Mouse (Mus musculus) ovary, postnatal 14 days (tissue): ENCODE measurements around the gene Taf12.
"Not testable (repeated sequence)": the region's sequence is repeated elsewhere in the genome, so short reads cannot be mapped to it uniquely, and the experiment has no call there.

Experiments
- DNase-seq: peaks from one replicate; pipeline ENCODE4 v3.0.0; 2022; ENCODE audit warnings: low spot score

Taf12 gene

GRCm38 (mm10) chr4:132269740-132270560 lies 4.2 kb upstream of the Taf12 start:
- peak; percentile 71 for DNase-seq

GRCm38 (mm10) chr4:132273166-132273565 lies 1.0 kb upstream of the Taf12 start:
- no peak for DNase-seq

DNA sequence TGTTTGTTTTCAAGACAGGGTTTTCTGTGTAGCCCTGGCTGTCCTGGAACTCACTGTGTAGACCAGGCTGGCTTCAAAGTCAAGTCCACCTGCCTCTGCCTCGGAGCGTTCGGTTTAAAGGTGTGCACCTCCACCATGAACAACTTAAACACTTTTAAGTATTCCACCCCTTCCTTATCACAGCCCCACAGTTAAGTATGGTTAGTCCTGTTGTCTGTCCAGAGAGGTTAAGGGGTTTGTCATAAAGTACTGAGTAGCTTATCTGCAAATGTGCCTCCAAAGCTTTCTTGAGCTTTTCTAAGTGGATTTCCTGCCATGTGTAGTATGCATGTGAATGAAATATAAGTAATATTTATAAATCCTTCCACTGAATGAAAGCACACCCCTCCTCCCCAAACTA lies 1.8 kb downstream of the Taf12 start:
- DNase-seq, result no peak

- DNase-seq, result not testable (repeated sequence)
Measured at GRCm38 (mm10) chr4:132288840-132289239, 14.7 kb downstream of the Taf12 start.

DNA sequence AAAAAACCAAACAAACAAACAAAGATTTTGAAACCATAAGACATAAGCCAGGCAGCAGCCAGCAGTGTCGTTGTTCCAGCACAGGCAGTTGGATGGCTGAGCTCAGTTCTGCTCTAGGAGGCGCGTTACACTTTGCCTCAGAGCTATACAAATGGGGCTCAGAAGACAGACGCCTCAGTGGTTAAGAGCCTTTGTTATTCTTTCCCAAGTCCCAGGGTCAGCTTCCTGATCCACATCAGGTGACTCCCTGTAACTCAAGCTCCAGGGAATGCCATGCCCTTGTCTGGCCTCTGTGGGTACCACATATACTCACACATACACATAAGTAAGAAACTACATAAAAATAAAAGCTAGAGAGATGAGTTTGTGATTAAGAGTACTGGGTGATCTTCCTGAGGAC lies 16.9 kb downstream of the Taf12 start:
- DNase-seq, result no peak

DNA sequence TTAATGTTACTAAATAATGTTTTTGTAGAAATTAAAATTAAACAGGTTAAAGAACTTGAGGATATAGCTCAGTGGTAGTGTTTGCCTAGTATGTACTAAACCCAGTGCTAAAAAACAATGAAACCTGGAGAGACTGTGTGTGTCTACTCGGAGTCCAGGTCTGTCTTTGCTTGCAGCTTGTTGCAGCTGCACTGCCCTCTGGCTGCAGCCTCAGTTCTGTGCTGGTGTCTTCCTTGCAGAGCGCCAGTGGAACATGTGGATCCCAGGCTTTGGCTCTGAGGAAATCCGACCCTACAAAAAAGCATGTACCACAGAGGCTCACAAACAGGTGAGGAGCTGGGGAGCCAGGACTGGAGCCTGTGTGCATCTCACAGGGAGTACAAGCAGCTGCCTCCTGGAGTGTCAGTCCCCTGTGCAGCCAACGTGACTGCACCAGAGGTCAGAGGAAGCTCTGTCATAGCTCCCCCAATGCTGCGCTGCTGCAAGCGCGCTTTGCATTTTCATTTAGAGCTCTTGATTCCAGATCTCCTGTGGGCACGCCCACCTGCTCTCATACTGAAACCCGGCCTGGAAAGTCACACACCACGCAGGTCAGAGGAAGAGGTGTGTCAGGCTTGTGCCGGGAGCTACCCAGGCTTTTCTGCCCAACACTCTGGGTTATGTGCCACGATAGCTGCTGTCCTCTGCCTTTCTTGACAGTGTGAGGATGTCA lies 17.6 kb downstream of the Taf12 start:
- no peak for DNase-seq

DNA sequence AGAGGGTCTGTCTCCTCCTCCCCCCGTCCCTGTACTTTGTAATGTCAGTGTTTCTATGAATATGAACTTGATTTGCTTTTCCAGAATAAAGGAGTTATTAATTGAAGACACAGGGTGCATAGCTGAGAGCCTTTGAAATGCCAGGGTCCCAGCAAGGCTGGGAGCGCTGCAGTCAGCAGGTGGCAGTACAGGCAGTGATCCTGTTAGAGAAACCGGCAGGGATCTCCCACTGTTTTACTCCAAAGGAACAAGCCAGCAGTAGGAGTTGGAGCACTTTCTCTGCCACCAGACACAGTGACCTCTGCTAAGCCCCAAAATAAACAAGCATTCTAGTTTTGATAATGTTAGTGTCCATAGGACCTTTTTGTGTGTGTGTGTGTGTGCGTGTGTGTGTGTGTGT lies 18.8 kb downstream of the Taf12 start:
- peak; percentile 39 for DNase-seq

DNA sequence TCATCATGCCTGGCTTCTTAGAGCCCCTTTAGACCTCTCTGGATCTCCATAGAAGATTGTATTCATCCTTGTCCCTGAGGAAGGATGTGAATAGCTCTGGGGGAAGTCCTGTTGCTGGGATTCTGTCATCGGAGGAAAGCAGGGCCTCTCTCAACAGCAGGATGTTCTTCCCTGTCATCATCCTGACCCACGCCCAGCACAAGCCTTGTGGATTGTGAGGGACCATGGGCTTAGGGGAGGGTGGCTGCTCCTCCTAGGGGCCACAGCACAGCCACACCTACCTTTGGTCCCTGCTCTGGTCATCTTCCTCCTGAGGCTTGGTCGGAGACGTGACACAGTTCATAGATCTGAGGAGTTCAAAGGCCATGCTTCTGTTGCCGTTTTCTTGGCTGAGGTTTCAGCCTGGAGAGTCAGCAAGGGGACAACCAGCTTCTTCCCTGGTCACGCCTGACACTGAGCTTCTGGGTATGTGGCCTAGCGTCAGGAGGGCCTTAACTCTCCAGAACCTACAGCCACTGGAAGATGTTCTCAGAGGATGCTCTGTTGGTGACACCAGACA lies 19.6 kb downstream of the Taf12 start:
- no peak for DNase-seq

- DNase-seq, result no peak
Measured at GRCm38 (mm10) chr4:132295696-132296390, 21.7 kb downstream of the Taf12 start.

GRCm38 (mm10) chr4:132299849-132300248 lies 25.7 kb downstream of the Taf12 start:
- DNase-seq, result no peak

DNA sequence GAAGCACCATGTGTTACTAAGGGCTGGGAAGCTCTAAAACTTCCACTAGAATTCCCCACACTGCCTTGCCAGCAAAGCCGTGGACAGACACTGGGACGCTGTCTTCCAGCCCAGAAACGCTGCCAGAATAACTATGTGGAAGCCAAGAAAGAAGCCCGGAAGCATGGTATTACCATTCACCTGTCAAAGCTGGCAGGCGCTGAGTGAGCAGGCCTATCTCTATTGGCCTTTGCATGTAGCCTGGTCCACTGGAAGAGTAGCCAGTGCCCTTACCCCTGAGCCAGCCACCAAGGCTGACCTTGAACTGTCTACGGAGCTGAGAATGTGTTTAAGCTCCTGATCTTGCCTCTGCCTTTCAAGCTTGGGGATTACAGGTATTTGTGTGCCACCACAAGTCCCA lies 27.3 kb downstream of the Taf12 start:
- DNase-seq, result no peak

DNA sequence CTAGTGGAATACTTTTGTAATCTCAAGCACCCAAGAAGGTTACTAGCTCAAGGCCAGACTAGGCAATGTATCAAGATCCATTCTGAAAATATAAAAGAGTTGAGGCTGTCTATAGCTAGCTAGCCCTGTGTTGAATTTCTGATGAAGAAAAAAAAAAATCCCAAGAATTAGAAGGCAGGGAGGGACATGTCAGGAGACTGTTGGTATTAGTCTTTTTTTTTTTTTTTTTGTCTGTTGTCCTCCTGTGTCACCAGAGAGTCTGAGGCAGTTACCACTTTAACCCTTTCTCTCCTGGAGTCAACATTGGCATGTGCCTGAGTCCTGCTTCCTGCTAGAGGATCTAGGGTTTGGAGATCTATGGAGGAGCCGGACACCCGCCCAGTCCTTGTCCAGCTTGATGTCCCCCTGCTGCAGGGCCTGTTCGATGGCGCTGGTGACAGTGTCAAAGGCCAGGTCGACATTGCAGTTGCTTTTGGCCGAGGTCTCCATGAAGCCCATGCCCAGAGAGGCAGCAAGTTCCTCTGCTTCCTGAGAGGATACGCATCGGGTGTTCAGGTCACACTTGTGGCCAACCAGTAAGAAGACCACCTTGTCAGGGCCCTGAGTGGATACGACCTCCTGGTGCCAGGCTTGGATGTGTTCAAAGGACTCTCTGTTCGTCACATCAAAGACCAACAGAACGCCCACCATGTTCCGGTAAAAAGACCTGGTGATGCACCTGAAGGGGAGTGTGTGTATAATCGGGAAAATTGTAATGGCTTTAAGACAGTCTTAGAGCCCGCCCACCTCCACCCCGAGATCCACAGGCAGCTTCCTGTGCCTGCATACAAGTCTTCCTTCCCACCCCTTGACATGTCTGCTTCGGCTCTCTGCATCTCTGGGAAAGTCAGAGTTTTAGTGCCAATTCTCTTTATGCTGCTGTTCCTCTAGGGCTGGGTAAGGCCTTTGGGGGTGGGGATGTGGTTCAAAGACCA lies 28.1 kb downstream of the Taf12 start:
- no peak for DNase-seq

- DNase-seq, result peak; percentile 39
Measured at GRCm38 (mm10) chr4:132302939-132303479, 28.8 kb downstream of the Taf12 start, which contains the start of gene Rab42. TSS of gene Rab42 (minus strand) at chr4:132303385.

- DNase-seq, result not testable (repeated sequence)
Measured at GRCm38 (mm10) chr4:132303484-132303883, 29.3 kb downstream of the Taf12 start.

DNA sequence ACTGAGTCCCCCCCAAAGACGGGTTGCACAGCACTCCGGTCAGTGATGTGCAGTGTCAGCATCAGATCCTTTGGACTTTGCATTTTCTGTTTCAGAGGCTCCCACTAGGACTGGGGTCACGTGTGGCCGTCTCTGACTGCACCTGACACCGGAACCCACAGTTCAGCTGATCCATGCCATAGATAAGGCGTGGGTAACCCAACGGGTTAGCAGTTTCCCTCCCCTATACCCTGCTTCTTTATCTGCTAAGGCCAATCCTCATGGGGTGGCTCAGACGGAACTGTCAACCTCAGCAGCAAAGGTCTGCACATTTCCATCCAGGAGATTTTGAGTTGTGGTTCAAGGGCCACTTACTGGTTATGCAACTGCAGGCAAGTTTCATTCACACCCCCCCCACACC lies 31.1 kb downstream of the Taf12 start:
- DNase-seq, result no peak

GRCm38 (mm10) chr4:132306004-132306403 lies 31.8 kb downstream of the Taf12 start:
- DNase-seq, result no peak

DNA sequence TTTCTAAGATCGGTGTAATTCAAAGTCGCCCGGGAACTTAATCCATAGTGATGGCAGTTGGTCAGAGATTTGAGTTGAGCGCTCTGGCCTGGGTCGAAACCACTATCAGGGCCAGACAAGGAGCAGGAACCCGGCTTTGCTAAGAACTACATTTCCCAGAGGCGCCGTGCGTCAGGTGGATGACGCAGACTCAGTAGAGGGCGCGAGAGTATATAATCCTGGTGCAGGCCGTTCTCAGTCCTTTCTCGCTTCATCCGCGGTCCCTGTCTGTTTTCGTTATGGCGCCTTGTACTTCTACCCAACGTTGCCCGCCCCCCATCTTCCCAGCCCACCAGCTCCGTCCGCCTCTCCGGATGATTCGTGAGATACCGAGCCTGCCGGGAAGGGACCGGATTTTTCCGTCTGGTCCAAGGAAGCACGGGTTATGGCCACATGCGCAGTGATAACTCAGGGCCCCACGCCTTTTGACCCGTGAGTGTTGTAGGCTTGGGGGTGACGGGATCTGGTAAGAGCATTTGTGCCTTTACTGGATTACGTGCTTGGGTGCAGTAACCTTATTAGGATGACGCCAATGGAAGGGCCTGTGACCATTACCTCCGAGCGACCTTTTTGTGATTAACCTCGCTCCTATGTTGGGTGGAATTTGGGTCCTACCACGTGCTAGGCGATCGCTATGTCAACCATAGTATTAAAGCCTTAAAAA lies 34.4 kb downstream of the Taf12 start:
- peak; percentile 83 for DNase-seq

GRCm38 (mm10) chr4:132309140-132309848 lies 35.1 kb downstream of the Taf12 start:
- no peak for DNase-seq

- DNase-seq, result no peak
Measured at GRCm38 (mm10) chr4:132309849-132310472, 35.8 kb downstream of the Taf12 start.
